ENCODE assay signal across 25 mouse cellular contexts in the genomic region with DNA sequence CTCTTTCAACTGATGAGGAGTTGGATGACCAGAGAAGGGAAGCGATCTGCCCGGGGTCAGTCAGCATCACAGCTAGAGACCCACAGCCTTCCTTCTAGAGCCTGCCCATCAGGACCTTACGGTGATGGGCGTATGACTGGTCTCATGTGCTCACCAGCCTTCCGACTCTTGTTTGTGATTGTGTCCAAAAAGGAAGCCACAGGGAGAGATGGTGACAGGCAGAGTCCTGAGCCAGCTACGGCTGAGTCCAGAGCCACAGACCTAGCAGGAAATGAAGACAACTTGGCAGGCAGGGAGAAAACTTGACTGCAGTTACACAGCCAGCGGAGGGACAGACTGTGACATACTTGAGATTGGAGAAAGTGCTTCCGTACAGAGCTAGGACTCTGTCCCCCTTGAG.
A peak's percentile ranks its signal among the peaks of the same experiment; 100 is the strongest.
DNase-seq lines count a peak whose midpoint lies in the region; ATAC-seq and TF ChIP-seq lines count a peak whose summit lies in the region.
"Had no signal": no experiment of that assay in that cellular context is flagged by ENCODE, and none has a peak within 500 bp of the region (broad histone marks: within the 10 kb centered on the region; RNA-seq: fewer than 3 reads in every experiment).

No protein-coding gene starts in this region.

- H3K9ac ChIP-seq in heart, adult 2 months (ENCODE audit: low read depth, low read length): no peak overlapping the region
- no peak overlapping the region for H3K9ac ChIP-seq in lung, postnatal 0 days (replicated peaks; ENCODE audit: low read depth)
- H3K9ac ChIP-seq: forebrain, postnatal 0 days; hindbrain, embryonic 13.5 days; midbrain, embryonic 13.5 days had no signal

- no peaks in the 10 kb centered on the region for H3K9me3 ChIP-seq in lung, postnatal 0 days (ENCODE audit: low read length)
- H3K9me3 ChIP-seq: G1E; limb, embryonic 10.5 days had no signal

- H3K4me3 ChIP-seq in heart, adult 2 months: no peak overlapping the region
- no peak overlapping the region for H3K4me3 ChIP-seq in kidney, adult 2 months (ENCODE audit: insufficient read depth, low read depth, low read length)
- H3K4me3 ChIP-seq in lung, postnatal 0 days (ENCODE audit: low read depth, low read length): no peak overlapping the region
- H3K4me3 ChIP-seq in lung, adult 2 months (replicated peaks; ENCODE audit: extremely low read depth, low read depth, low read length): no peak overlapping the region
- H3K4me3 ChIP-seq: forebrain, embryonic 10.5 days; hindbrain, embryonic 13.5 days; layer of hippocampus, adult 2 months; limb, embryonic 10.5 days; megakaryocyte, embryonic 14.5 days; midbrain, embryonic 13.5 days had no signal

- 0 out of 2 replicates have a peak, but pooled peaks have one; percentile 38 for TF ChIP-seq EP300 in heart, adult 2 months (IDR thresholded peaks at IDR 0.05; ENCODE audit: insufficient read depth, low read depth, low read length)
- TF ChIP-seq EP300 in lung, postnatal 0 days (IDR thresholded peaks at IDR 0.05): no peak

- no peak for TF ChIP-seq POLR2A in heart, adult 2 months (IDR thresholded peaks at IDR 0.05; ENCODE audit: insufficient read depth, low read depth, low read length)
- TF ChIP-seq POLR2A in kidney, adult 2 months (IDR thresholded peaks at IDR 0.05; ENCODE audit: low read depth, low read length): no peak
- no peak for TF ChIP-seq POLR2A in lung, adult 2 months (IDR thresholded peaks at IDR 0.05; ENCODE audit: borderline replicate concordance, extremely low read depth, low read depth, low read length)

- H3K27ac ChIP-seq in heart, adult 2 months: peak overlapping the region; percentile 52
- peak overlapping the region; percentile 43; the same call in 1 of the 2 replicates for H3K27ac ChIP-seq in kidney, adult 2 months (ENCODE audit: insufficient read depth, low read depth, low read length)
- no peak overlapping the region for H3K27ac ChIP-seq in lung, postnatal 0 days (ENCODE audit: low read length)
- H3K27ac ChIP-seq: hindbrain, embryonic 13.5 days; layer of hippocampus, adult 2 months; midbrain, embryonic 13.5 days had no signal

- no peaks in the 10 kb centered on the region for H3K79me2 ChIP-seq in heart, adult 2 months (replicated peaks; ENCODE audit: control insufficient read depth, insufficient read depth, low read length)

- H3K36me3 ChIP-seq in heart, adult 2 months (ENCODE audit: control insufficient read depth, insufficient read depth, low read length): no peaks in the 10 kb centered on the region
- no peaks in the 10 kb centered on the region for H3K36me3 ChIP-seq in kidney, adult 2 months (ENCODE audit: control insufficient read depth, insufficient read depth, low read length)
- H3K36me3 ChIP-seq in lung, postnatal 0 days (ENCODE audit: insufficient read depth, low read length): no peaks in the 10 kb centered on the region
- H3K36me3 ChIP-seq: forebrain, embryonic 10.5 days; G1E; hindbrain, embryonic 13.5 days; limb, embryonic 10.5 days; midbrain, embryonic 13.5 days had no signal

- ATAC-seq in lung, postnatal 0 days: peak; percentile 56
- ATAC-seq: forebrain, postnatal 0 days; midbrain, embryonic 13.5 days; Patski had no signal

- no peak for TF ChIP-seq CTCF in heart, adult 2 months (IDR thresholded peaks at IDR 0.05)
- no peak for TF ChIP-seq CTCF in kidney, adult 2 months (conservative IDR thresholded peaks at IDR 0.05; ENCODE audit: insufficient read depth, insufficient read length, low read depth, low read length)
- no peak for TF ChIP-seq CTCF in lung, postnatal 0 days (IDR thresholded peaks at IDR 0.05)
- no peak for TF ChIP-seq CTCF in lung, adult 2 months (IDR thresholded peaks at IDR 0.05; ENCODE audit: insufficient read depth, low read length)

- H3K4me2 ChIP-seq in lung, postnatal 0 days (replicated peaks; ENCODE audit: low read depth, low read length): no peak overlapping the region
- H3K4me2 ChIP-seq: hindbrain, embryonic 13.5 days; midbrain, embryonic 13.5 days had no signal

- whole genome bisulfite sequencing in heart, adult 2 months: 54% methylated on average over 8 of the region's 8 CpGs
- WGBS in kidney, adult 2 months: 72% methylated on average over 8 of the region's 8 CpGs
- WGBS in lung, postnatal 0 days: 57% methylated on average over 8 of the region's 8 CpGs
- 71% methylated on average over 8 of the region's 8 CpGs for WGBS in lung, adult 2 months

- H3K4me1 ChIP-seq in heart, adult 2 months (ENCODE audit: control insufficient read depth, insufficient read depth, low read length): peaks cover 7% of the 10 kb centered on the region
- H3K4me1 ChIP-seq in kidney, adult 2 months (ENCODE audit: control insufficient read depth, insufficient read depth, low read length): peaks cover 8% of the 10 kb centered on the region; the same call in 1 of the 2 replicates
- H3K4me1 ChIP-seq in lung, postnatal 0 days (ENCODE audit: insufficient read depth, low read depth, low read length): 0 out of 2 replicates have a peak, but pooled peaks cover 3% of the 10 kb centered on the region
- peaks cover 4% of the 10 kb centered on the region for H3K4me1 ChIP-seq in lung, adult 2 months (ENCODE audit: control insufficient read depth, insufficient read depth, low read length)

- no peaks in the 10 kb centered on the region for H3K27me3 ChIP-seq in heart, adult 2 months (ENCODE audit: control insufficient read depth, insufficient read depth, low read length)
- no peaks in the 10 kb centered on the region for H3K27me3 ChIP-seq in kidney, adult 2 months (replicated peaks; ENCODE audit: control insufficient read depth, insufficient read depth, low read length)
- no peaks in the 10 kb centered on the region for H3K27me3 ChIP-seq in lung, postnatal 0 days (replicated peaks; ENCODE audit: insufficient read depth, low read length)
- H3K27me3 ChIP-seq: CH12.LX; midbrain, embryonic 13.5 days; Patski had no signal

- intact Hi-C loops in heart, adult 2 months (cut with DNase I): loop anchor here (2.0 to 5.0 kb wide), 2 partner anchors 61 to 136 kb away; no protein-coding TSS in a partner anchor
- intact Hi-C loops in heart, postnatal 25 days (cut with DNase I): no loop called here

- peak in 1 of 2 experiments; percentile 36 for DNase-seq in heart, adult 2 months
- DNase-seq in heart, postnatal 25 days (ENCODE audit: low spot score): no peak
- DNase-seq in kidney, adult 2 months: peak; percentile 67
- DNase-seq in kidney, postnatal 14 days: no peak
- no peak for DNase-seq in lung, postnatal 0 days (ENCODE audit: low spot score)
- no peak for DNase-seq in lung, adult 2 months
- DNase-seq in kidney, postnatal 36 days: peak; percentile 38 to 54
- DNase-seq: cerebellum, adult 18-20 months; cerebellum, postnatal 14 days; forebrain, postnatal 0 days; gastrocnemius, postnatal 14 days; heart, postnatal 10 days; liver; lung, postnatal 10 days; spleen, adult 18-20 months; thymus, postnatal 14 days had no signal

Comparison
In these comparisons a context has a peak if more than half of its experiments do, and no peak if none do; other contexts are left out.
1. DNase-seq: peak in kidney, adult 2 months (single experiment) and kidney, postnatal 36 days (2 of 2); none in heart, postnatal 25 days (single experiment), kidney, postnatal 14 days (single experiment), lung, postnatal 0 days (single experiment) and lung, adult 2 months (single experiment).